Mouse (Mus musculus): ENCODE data around the gene Stk38l. TPM values are rescaled to one million over a fixed set of nuclear protein-coding genes. Genes with fewer than 3 reads are reported as not detected.

Stk38l gene
- total RNA-seq, 2 experiments from 2014 or later = 11.4 to 11.8 TPM

DNA sequence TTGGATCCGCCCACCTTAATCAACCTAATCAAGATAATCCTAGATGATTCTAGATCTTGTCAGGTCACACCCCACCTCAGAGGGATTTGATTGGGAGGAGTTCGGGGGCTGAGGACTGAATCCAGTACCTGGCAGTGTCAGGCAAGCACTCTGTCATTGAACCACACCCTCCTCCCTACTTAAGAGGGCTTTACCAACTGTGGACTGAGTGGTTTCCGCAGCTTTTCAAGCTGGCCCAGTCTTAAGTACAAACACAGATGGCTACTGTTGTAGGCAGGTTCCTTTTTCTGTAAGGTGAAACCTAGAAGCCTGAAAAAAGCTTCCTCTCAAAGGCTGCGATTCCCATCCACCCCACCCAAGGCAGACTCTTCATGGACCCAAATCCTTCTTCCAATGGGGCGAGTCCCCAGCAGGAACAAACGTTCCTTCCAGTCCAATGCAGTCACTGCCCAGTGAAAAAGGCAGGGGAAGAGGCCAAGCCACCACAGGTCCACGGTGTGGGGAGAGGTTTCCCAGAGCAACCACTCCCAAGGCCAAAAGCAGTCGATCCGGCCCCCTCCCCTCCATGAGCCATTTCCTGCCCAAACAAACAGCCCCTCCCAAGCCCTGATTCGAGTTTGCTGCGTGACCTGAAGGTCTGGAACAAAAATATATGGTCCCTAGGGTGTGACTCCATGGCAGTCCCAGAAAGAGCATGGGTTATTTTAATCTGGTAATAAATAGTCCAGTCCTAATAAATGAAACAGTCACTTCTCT lies 22.5 kb upstream of the Stk38l start:
- peak overlapping the region; percentile 85 for H3K27ac ChIP-seq

DNA sequence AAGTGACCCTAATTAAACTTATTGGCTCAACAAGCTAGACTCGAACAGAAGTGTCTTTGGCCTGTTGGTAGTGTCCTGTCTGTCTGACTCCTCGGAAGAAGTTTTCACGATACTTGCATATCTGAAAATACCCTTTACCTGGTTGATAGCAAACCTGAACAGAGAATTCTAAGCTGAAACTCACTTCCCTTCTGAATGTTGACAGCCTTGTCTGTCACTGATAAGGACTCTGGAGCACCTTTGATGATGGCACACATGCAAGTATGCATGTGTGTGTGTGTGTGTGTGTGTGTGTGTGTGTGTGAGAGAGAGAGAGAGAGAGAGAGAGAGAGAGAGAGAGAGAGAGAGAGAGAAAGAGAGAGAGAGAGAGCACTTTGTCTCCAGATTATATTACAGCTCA lies 21.4 kb upstream of the Stk38l start:
- no peak for DNase-seq
- Histone ChIP-seq H3K4me3 (no peak overlapping the region), H3K27ac (peak overlapping the region; percentile 85)
- no peak for TF ChIP-seq CTCF (IDR thresholded peaks at IDR 0.05)
- intact Hi-C loops (cut with DNase I) = no loop called here

More for the DNA sequence above, 22.5 kb upstream of the Stk38l start:
- intact Hi-C loops (cut with DNase I) = no loop called here
- DNase-seq = peak; percentile 62
- TF ChIP-seq CTCF (IDR thresholded peaks at IDR 0.05) = no peak
- peak overlapping the region; percentile 39 for H3K4me3 ChIP-seq

DNA sequence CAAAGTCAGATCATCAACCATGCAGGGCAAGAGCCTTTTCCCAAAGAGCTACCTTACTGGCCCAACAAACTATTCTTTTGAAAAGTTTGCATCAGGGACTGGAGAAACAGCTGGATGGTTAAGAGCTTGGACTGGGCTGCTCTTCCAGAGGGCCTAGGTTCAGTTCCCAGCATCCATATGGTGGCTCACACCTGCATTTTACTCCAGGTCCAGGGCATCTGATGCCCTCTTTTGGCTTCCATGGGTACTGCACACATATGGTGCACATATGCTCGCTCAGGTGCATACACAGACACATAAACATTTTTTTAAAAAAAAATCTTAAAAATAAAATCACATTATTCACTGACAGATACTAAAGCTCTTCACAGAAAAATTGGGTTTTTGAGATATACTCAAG lies 19.2 kb upstream of the Stk38l start:
- H3K27ac ChIP-seq = no peak overlapping the region
- H3K4me3 ChIP-seq = no peak overlapping the region
- DNase-seq = no peak
- TF ChIP-seq CTCF (IDR thresholded peaks at IDR 0.05) = no peak
- intact Hi-C loops (cut with DNase I) = no loop called here

DNA sequence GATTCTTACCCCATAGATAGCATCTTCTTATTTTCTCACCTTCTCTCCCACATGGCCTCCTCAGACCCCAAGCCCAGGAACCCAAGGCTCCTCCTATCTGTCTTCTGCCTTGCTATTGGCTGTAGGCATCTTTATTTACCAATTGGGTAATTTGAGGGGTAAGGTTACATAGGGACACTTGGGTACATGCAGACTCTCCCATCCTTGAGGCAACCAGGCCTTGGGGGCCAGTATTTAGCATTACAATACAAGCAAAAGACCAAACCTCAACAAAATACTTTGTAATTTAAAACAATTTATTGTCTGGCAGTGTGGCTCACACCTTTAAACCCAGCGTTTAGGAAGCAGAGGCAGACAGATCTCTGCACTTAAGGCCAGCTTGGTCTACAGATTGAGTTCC lies 5.2 kb upstream of the Stk38l start:
- Histone ChIP-seq H3K27ac (no peak overlapping the region), H3K4me3 (no peak overlapping the region)
- intact Hi-C loops (cut with DNase I) = loop anchor here (10.0 kb wide), 1 partner anchor 55 kb away; no protein-coding TSS in a partner anchor
- DNase-seq = no peak
- no peak for TF ChIP-seq CTCF (IDR thresholded peaks at IDR 0.05)

DNA sequence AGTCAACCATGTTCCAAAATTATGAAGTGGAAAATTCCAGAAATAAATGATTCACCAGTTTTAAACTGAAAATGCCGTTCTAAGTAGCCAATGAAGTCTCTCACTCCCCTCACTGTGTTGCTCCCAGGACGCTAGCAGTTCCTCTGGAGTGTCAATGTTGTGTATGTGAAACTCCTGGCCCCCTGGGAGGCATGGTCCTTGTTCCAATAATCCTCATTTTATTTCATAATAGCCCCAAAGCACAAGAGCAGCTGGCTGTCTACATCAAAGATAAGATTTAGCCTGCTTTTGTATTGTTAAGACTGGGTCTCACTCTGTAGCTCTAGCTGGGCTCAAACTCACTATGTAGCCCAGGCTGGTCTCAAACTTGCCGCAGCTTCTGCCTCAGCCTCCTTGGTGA lies 990 bp upstream of the Stk38l start:
- intact Hi-C loops (cut with DNase I) = loop anchor here (10.0 kb wide), 1 partner anchor 59 kb away; no protein-coding TSS in a partner anchor
- H3K27ac ChIP-seq = peak overlapping the region; percentile 31; the same call in 1 of the 2 replicates
- H3K4me3 ChIP-seq = no peak overlapping the region
- TF ChIP-seq CTCF (IDR thresholded peaks at IDR 0.05) = no peak
- DNase-seq = no peak

DNA sequence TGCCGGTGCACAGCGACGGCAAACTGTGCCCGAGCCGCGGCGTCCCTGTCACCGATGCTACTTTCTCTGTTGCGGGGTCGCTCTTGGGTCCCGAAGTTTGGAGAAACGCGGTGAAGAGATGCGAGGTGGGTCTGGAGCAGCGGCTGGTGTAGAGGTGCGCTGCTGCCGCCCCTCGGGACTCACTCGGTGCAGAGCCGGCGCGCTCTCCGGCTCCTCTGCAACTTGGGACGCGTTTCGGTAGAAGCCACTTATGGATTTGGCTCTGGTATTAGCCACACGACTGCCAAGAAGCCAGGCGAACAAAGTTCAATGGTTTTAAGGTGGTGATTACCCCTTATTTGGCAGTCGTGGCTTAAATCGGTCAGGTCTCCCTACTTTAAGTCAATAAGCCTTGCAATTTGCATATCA lies 593 bp downstream of the Stk38l start:
- intact Hi-C loops (cut with DNase I) = loop anchor here (5.0 to 10.0 kb wide), 2 partner anchors 37 to 61 kb away; no protein-coding TSS in a partner anchor
- no peak for DNase-seq
- peak overlapping the region; percentile 94 for H3K27ac ChIP-seq
- no peak for TF ChIP-seq CTCF (IDR thresholded peaks at IDR 0.05)
- peak overlapping the region; percentile 92 for H3K4me3 ChIP-seq

DNA sequence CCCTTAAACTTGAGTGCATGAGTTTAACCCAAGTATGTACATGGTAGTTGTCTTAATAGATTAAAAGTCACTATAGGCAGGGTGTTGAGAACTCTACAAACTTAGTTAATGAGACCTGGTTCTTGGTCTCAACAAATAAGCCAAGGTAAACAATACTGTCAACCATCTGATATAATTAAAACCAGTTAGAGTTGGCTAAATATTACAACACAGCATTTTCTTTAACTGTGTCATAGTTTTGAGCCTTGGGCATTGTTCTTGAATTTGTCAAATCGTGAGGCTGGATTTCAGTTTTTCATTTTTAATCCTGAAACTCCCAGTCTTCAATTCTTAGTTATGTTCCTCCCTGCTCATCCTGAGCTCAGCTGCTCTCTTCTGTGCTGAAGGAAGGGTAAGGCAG lies 6.2 kb downstream of the Stk38l start:
- no peak for TF ChIP-seq CTCF (IDR thresholded peaks at IDR 0.05)
- no peak for DNase-seq
- Histone ChIP-seq H3K4me3 (no peak overlapping the region), H3K27ac (no peak overlapping the region)
- intact Hi-C loops (cut with DNase I) = no loop called here

DNA sequence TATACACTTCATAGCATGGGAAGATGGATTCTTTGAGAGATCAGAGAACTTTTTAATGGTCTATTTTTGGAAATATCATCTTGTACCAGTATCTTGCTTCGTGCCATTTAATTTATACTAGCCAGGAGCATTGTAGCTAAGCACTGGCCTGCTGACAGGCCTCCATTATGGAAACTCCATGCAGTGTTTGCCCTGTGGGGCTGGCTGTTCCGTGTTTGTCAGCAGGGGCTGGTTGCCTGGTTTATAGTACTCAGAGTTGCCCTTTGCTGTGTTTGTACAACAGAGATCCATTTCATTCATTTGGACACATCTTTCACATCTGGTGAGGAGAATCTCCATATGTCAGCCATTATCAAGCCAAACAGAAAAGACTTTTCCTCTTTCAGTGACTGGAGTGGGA lies 6.9 kb downstream of the Stk38l start:
- intact Hi-C loops (cut with DNase I) = no loop called here
- peak overlapping the region; percentile 16; the same call in 1 of the 2 replicates for H3K27ac ChIP-seq
- TF ChIP-seq CTCF (IDR thresholded peaks at IDR 0.05) = no peak

DNA sequence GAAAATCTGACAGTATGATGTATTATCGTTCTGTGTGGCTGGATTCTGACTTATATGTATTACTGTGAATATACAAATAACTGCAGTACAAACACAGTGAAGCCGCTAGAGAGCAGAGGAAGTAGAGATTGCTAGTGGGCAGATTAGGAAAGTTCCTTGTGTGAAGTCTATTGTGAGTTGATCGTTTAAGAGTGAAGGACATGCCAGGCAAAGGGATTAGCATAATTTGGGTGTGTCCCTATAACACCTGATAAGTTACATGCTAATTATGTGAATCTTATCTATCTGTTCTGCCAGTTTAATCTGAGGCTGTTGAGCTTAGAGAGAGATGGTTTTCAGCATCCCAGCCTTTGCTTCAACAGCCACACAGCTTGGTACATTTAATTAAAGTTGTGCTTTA lies 7.4 kb downstream of the Stk38l start:
- Histone ChIP-seq H3K27ac (no peak overlapping the region), H3K4me3 (no peak overlapping the region)
- DNase-seq = no peak
- intact Hi-C loops (cut with DNase I) = no loop called here
- TF ChIP-seq CTCF (IDR thresholded peaks at IDR 0.05) = no peak

More for the DNA sequence above, 6.9 kb downstream of the Stk38l start:
- H3K4me3 ChIP-seq = no peak overlapping the region
- DNase-seq = no peak

DNA sequence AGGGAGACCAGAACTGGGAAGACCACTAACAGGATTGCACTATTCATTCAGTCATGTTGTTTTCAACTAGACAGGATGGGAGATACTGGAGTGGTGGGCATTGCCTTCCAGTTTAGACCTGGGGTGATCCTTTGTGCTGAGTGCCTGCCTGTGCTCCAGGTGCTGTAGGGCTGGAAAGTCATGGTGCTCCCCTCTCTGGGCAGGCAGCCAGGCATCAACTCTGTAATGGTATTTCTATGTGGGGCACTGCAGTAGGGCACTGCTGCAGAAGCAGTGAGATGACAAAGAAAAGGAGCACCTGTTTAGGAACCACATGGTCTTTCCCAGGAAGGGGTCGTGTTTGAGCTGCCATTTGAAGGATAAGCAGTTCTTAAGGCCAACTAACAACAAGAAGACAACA lies 7.9 kb downstream of the Stk38l start:
- Histone ChIP-seq H3K4me3 (no peak overlapping the region), H3K27ac (no peak overlapping the region)
- no peak for DNase-seq
- no peak for TF ChIP-seq CTCF (IDR thresholded peaks at IDR 0.05)
- intact Hi-C loops (cut with DNase I) = no loop called here

DNA sequence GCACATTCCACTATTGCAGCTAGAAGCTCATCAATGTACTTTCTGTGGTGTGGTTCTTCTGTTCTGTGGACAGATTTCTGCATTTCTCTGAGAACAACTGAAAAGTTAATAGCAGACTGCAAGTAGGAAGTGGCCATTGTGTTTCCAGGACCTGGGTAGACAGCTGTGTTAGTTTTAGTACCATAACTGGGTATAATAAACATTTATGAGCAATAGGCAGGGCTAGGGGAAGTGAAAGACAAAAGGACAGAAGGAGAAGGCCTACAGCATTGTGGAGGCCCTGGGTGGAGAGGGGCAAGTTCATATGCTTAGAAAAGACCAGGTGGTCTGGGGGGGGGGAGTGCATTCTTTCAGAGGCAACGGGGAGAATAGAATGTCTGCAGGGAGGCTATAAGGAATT lies 8.8 kb downstream of the Stk38l start:
- TF ChIP-seq CTCF (IDR thresholded peaks at IDR 0.05) = no peak
- H3K27ac ChIP-seq = no peak overlapping the region
- intact Hi-C loops (cut with DNase I) = no loop called here
- no peak for DNase-seq
- H3K4me3 ChIP-seq = no peak overlapping the region

DNA sequence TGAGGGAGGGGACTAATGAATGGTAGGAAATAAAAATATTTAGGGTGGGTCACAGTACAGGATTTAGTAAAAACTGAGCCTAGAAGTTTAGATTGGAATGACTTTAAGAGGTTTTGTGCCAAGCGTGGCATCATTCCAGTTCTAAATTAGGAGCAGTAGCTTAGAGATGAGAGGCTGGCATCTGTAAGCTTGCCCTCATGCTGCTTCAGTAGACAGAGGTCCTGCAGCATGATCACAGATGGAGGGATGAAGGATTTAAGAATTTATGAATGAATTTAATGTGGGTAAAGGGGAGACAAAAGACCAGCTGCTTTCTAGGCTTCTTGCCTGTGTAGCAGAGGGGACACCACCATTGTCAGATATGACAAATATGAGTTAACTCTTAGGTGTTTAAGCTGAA lies 14.1 kb downstream of the Stk38l start:
- Histone ChIP-seq H3K27ac (peak overlapping the region; percentile 9; the same call in 1 of the 2 replicates), H3K4me3 (no peak overlapping the region)
- no peak for TF ChIP-seq CTCF (IDR thresholded peaks at IDR 0.05)
- intact Hi-C loops (cut with DNase I) = no loop called here
- DNase-seq = peak; percentile 36

DNA sequence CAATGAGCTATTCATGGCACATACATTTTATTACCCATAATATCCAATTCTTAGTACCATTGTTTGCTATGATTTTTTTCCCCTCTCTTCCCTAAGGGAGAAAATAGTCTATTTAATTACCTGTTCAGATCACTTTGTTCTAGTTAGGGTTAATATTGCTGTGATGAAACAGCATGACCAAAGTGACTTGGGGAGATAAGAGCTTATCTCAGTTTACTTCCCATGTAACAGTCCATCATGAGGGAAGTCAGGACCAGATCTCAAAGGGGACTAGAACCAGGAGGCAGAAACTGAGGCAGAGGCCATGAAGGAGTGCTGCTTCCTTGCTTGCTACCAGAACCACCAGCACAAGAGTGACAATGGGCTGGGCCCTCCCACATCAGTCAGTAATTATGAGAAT lies 15.9 kb downstream of the Stk38l start:
- intact Hi-C loops (cut with DNase I) = no loop called here
- Histone ChIP-seq H3K27ac (no peak overlapping the region), H3K4me3 (no peak overlapping the region)
- TF ChIP-seq CTCF (IDR thresholded peaks at IDR 0.05) = no peak
- no peak for DNase-seq

Data from gastrocnemius, adult 2 months (tissue).